Mouse (Mus musculus) heart, postnatal 0 days (tissue): ENCODE measurements around the gene Capsl.
A peak's percentile ranks its signal among the peaks of the same experiment; 100 is the strongest.

Source experiments
- CTCF ChIP-seq: IDR thresholded peaks from 2 replicates; pipeline ENCODE4 v1.5.1; 2016; ENCODE audit warnings: antibody characterized with exemption, control low read depth, low read depth
- EP300 ChIP-seq: IDR thresholded peaks from 2 replicates; pipeline ENCODE4 v1.6.1; 2016; ENCODE audit warnings: antibody characterized with exemption, low read depth

DNA sequence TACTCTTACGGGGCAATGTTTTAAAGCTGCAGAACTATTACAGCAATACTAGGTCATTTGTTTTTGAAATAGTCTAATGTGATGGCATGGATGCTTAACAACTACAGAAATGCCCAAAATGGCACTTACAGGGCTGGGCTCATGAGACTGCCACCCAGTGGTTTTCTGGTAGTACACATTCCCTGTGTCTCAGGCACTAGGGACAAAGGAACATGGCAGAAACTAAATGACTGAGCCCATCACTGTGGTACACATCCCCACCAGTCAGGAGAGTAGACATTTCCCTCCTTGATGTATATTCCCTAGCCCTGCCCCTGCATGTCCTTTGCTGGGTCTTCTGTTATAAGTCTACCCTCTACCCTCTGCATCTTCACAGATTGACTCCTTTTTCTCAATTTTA, 16.2 kb downstream of the Capsl start:
- peak; percentile 34 for TF ChIP-seq CTCF
- TF ChIP-seq EP300, result no peak
